Mouse (Mus musculus) embryonic facial prominence, embryonic 11.5 days (tissue): ENCODE data around the gene Baiap2l1. TPM values are rescaled to one million over a fixed set of nuclear protein-coding genes. Genes with fewer than 3 reads are reported as not detected.

Experiments
- ATAC-seq: fragments of 200-750 bp; cut with Nextera tagmentation; replicated peaks from 2 replicates; pipeline ENCODE4 v1.8.0; 2017; ENCODE audit warnings: low read depth; ENCODE audit not compliant: insufficient number of reproducible peaks, low FRiP score, low TSS enrichment
- DNase-seq: peaks from one replicate; pipeline ENCODE4 v3.0.0-alpha.2; 2015; ENCODE audit warnings: low spot score
- H3K27ac ChIP-seq: fragments of 300-500 bp; sonication (generic); replicated peaks from 2 replicates; pipeline ENCODE4 v1.5.1; 2014; ENCODE audit warnings: mild to moderate bottlenecking, low read depth, low read length, control low read depth
- H3K27me3 ChIP-seq: fragments of 300-500 bp; sonication (generic); 2 replicates; pipeline ENCODE4 v1.6.1; 2014; ENCODE audit warnings: mild to moderate bottlenecking, low read length, moderate library complexity, mixed read lengths; ENCODE audit not compliant: control insufficient read depth, insufficient read depth
- H3K36me3 ChIP-seq: fragments of 300-500 bp; sonication (generic); replicated peaks from 2 replicates; pipeline ENCODE4 v1.6.1; 2014; ENCODE audit warnings: low read depth, mild to moderate bottlenecking, low read length, moderate library complexity, mixed read lengths; ENCODE audit not compliant: control insufficient read depth, insufficient read depth
- H3K4me1 ChIP-seq: fragments of 300-500 bp; sonication (generic); 2 replicates; pipeline ENCODE4 v1.6.1; 2014; ENCODE audit warnings: low read length, mixed read lengths; ENCODE audit not compliant: control insufficient read depth, insufficient read depth
- H3K4me2 ChIP-seq: fragments of 300-500 bp; sonication (generic); 2 replicates; pipeline ENCODE4 v1.6.1; 2014; ENCODE audit warnings: low read depth, mild to moderate bottlenecking, control low read depth, low read length, moderate library complexity
- H3K4me3 ChIP-seq: fragments of 300-500 bp; sonication (generic); 2 replicates; pipeline ENCODE4 v1.5.1; 2014; ENCODE audit warnings: low read depth, low read length, control low read depth
- H3K9ac ChIP-seq: fragments of 300-500 bp; sonication (generic); replicated peaks from 2 replicates; pipeline ENCODE4 v1.6.1; 2014; ENCODE audit warnings: mild to moderate bottlenecking, control low read depth, low read length
- H3K9me3 ChIP-seq: fragments of 300-500 bp; sonication (generic); replicated peaks from 2 replicates; pipeline ENCODE4 v1.6.1; 2016; ENCODE audit warnings: mild to moderate bottlenecking, low read length, inconsistent platforms, mixed read lengths; ENCODE audit not compliant: control insufficient read depth
- WGBS: fragments of 180-500 bp; shearing (Covaris S2); extraction: QIAGEN DNeasy Blood & Tissue Kit; methylation state at CpG from one replicate; pipeline ENCODE4 v1.1.7; 2014; 5-methylcytosine and 5-hydroxymethylcytosine counted together
- polyA plus RNA-seq: library from polyadenylated mRNA; unstranded; fragments of >200 nt; fragmentation: Nextera tagmentation; extraction: Ambion mirVana; gene quantifications from 2 replicates; pipeline ENCODE4 v1.2.1, GENCODE M21; 2014

Baiap2l1 gene
- polyA plus RNA-seq, 1 experiment from 2014 or later = 3.8 TPM

DNA sequence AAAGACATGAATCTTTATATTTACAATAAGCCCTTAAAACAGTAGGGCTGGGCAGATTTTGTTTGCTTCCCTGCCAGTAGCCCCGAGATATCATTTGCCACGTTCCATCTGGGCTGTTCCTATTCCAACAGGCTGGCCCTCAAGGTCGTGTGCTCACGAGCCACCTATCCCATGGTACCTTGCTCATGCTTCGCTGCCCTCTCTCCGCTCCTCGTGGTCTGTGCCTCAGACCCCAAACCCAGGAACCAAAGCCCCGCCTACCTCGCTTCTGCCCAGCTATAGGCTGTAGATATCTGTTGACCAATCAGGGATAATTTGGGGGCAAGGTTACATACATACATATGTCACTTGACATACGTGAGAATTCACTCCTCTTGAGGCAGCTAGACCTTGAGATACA, 110.6 kb downstream of the Baiap2l1 start:
- H3K4me1 ChIP-seq = no peaks in the 10 kb centered on the region
- no peaks in the 10 kb centered on the region for H3K27me3 ChIP-seq
- H3K36me3 ChIP-seq = no peaks in the 10 kb centered on the region
- WGBS = 68% methylated on average over 10 of the region's 10 CpGs
- no peak overlapping the region for H3K9ac ChIP-seq
- H3K27ac ChIP-seq = no peak overlapping the region
- H3K4me2 ChIP-seq = no peak overlapping the region
- no peak for DNase-seq
- H3K9me3 ChIP-seq = no peaks in the 10 kb centered on the region
- no peak for ATAC-seq
- H3K4me3 ChIP-seq = no peak overlapping the region

DNA sequence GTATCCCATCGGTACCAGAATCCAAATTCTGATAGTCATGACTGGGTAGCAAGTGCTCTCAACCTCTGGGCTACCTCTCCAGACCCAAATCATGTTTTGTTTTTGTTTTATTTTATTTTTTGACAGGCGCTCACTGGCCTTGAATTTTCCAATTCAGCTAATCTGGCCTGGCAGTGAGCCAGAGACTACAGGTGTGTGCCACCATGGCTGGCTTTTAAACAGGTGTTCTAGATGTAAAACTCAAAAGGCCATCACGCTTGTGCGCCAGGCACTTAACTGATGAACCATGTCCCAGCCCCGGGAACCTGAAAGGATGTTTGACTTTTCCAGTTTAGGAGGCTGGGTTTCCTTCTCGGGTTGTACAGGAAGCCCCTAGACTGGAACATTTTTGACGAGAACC, 111.2 kb downstream of the Baiap2l1 start:
- no peak for DNase-seq
- WGBS = 80% methylated on average over 7 of the region's 7 CpGs
- no peak overlapping the region for H3K9ac ChIP-seq
- H3K4me1 ChIP-seq = no peaks in the 10 kb centered on the region
- H3K4me2 ChIP-seq = no peak overlapping the region
- H3K9me3 ChIP-seq = no peaks in the 10 kb centered on the region
- no peaks in the 10 kb centered on the region for H3K27me3 ChIP-seq
- no peak overlapping the region for H3K27ac ChIP-seq
- no peak for ATAC-seq
- H3K36me3 ChIP-seq = no peaks in the 10 kb centered on the region
- H3K4me3 ChIP-seq = no peak overlapping the region

DNA sequence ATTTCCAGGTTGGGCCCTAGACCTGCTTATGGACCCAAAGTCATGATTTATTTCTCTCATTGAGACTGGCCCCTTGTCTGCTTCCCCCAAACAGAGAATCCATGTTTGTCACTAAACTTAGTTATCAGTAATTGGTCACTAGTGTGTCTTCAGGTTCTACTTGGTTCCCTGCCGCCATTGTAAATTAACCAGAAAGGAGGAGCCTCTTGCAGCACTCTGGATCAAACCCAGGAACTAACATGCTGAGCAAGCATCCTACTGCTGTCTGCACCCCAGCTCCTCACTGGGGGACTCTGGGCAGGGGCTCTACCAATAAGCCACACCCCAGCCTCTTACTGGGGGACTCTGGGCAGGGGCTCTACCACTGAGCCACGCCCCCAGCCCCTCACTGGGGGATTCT, 112.3 kb downstream of the Baiap2l1 start:
- no peak for DNase-seq

DNA sequence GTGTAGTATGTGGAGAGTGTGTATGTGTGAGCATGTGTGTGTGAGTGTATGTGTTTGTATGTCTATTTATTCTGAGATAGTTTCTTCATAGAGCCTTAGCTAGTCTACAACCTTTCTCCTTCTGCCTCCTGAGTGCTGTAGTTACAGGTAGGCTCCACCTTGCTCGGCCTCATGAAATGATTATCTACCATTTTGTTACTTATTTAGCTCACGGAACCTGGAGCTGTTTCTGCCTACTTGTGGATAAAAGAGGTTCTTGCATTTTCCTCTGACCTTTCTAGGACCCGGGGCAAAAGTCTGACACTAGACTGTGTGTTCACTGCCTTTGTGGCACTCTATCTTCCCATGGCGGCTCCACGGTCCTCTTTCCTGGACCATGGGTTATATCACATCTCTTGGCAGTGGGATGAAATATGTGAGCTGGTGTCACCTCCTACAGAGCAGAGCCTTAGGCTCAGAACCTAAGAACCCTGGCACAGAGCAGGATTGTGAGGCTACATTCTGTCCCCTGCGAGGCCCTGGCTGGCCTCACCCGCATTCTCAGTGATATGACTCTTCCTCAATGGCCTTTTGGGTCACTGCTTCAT, 113.9 kb downstream of the Baiap2l1 start, which contains the start of gene Bri3:
Bri3 (plus strand) TSS at position 537 of the 587 bp plus-strand sequence.
- no peak within 1 kb of the TSS for H3K27ac ChIP-seq
- H3K27me3 ChIP-seq = no peaks in the 10 kb centered on the region
- WGBS = 87% methylated on average over 7 of the region's 7 CpGs
- H3K9me3 ChIP-seq = no peaks in the 10 kb centered on the region
- H3K4me1 ChIP-seq = no peaks in the 10 kb centered on the region
- DNase-seq (no peak), ATAC-seq (no peak)
- H3K9ac ChIP-seq = no peak within 1 kb of the TSS
- no peaks in the 10 kb centered on the region for H3K36me3 ChIP-seq
- no peak within 1 kb of the TSS for H3K4me2 ChIP-seq
- no peak within 1 kb of the TSS for H3K4me3 ChIP-seq

More for the DNA sequence above, 112.3 kb downstream of the Baiap2l1 start:
- Histone ChIP-seq H3K4me2 (no peak overlapping the region), H3K9me3 (no peaks in the 10 kb centered on the region), H3K36me3 (no peaks in the 10 kb centered on the region), H3K4me3 (no peak overlapping the region), H3K4me1 (no peaks in the 10 kb centered on the region), H3K27me3 (no peaks in the 10 kb centered on the region), H3K9ac (no peak overlapping the region), H3K27ac (no peak overlapping the region)
- WGBS = 61% methylated on average over 2 of the region's 2 CpGs
- no peak for ATAC-seq

DNA sequence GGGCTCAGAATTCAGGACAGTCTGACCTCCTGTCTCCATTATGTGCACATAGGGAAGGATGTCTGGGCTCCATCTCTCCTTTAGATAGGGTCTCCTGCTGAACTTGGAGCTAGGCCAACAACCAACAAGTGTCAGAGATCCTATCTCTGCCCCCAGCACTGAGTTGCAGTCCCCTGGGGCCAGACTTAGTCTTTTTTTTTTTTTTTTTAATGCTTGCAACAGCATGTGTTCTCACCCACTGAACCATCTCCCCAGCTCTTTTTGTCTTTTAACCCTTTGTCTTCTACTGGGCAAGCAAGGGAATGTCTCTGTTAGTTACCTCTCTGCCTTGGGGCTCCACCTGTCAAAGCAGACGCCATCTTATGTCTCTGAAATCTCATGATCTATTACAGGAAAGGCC, 118.9 kb downstream of the Baiap2l1 start:
- H3K4me3 ChIP-seq = no peak overlapping the region
- H3K9ac ChIP-seq = no peak overlapping the region
- H3K27me3 ChIP-seq = no peaks in the 10 kb centered on the region
- H3K4me2 ChIP-seq = no peak overlapping the region
- 71% methylated on average over 1 of the region's 1 CpGs for WGBS
- DNase-seq = no peak
- H3K36me3 ChIP-seq = no peaks in the 10 kb centered on the region
- no peaks in the 10 kb centered on the region for H3K9me3 ChIP-seq
- H3K27ac ChIP-seq = no peak overlapping the region
- H3K4me1 ChIP-seq = no peaks in the 10 kb centered on the region
- no peak for ATAC-seq

DNA sequence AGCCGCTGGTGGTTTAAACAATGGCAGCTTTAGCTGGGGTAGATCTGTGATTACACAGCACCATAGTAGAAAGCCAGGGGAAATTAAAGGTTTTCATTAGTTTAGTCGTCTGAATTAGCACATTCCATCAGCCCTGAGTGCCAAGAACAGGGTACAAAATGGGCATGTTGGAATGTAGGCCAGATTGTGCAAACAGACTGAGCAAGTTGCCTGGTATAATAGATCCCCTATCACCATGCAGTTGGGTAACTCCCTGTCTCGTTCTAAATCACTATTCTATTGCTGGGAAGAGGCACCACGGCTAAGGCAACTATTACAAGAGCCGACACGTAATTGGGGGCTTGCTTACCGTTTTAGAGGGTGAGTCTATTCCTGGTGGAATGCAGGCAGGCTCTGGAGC, 123.2 kb downstream of the Baiap2l1 start:
- Histone ChIP-seq H3K36me3 (no peaks in the 10 kb centered on the region), H3K9me3 (no peaks in the 10 kb centered on the region), H3K9ac (no peak overlapping the region), H3K4me1 (no peaks in the 10 kb centered on the region), H3K27ac (no peak overlapping the region), H3K27me3 (no peaks in the 10 kb centered on the region), H3K4me3 (no peak overlapping the region), H3K4me2 (no peak overlapping the region)
- no peak for ATAC-seq
- no peak for DNase-seq
- 84% methylated on average over 7 of the region's 7 CpGs for WGBS

DNA sequence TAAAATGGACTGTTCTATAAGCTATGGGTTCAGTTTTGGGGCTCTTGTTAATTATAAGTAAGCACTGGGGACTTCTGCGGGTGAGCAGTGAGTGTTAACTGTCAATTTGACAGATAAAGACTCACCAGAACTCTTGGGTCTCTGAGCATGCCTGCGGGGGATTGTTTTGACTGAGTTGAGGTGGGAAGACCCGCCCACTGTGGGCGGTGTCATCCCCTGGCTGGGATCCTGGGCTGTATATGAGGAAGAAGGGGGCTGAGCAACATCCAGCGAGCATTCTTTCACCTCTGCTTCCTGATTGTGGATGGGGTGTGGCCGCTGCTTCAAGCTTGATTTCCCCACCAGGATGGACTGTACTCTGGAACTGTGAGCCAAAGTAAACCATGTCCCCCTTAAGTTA, 123.7 kb downstream of the Baiap2l1 start:
- Histone ChIP-seq H3K4me1 (no peaks in the 10 kb centered on the region), H3K36me3 (no peaks in the 10 kb centered on the region), H3K4me2 (no peak overlapping the region), H3K9me3 (no peaks in the 10 kb centered on the region), H3K4me3 (no peak overlapping the region), H3K27ac (no peak overlapping the region), H3K27me3 (no peaks in the 10 kb centered on the region), H3K9ac (no peak overlapping the region)
- DNase-seq = no peak
- 77% methylated on average over 6 of the region's 6 CpGs for WGBS
- no peak for ATAC-seq

DNA sequence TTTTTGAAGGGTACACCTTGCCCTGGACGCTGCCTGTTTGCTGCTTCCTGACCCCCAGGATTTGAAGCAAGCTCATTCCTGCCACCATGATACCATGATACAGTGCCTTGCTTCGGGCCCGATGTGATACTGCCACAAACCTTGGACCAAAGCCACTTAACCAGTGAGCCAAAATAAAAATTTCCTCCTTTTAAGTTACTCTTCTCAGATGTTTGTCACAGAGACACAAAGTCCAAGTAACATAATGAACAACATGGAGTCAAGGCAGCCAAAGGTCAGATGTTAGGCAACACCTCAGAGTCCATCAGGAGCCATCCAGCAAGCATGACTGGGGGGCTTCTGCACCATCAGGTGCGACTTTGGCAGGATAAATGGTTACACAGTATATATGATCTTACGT, 125.4 kb downstream of the Baiap2l1 start:
- DNase-seq = no peak
- H3K9ac ChIP-seq = no peak overlapping the region
- no peak for ATAC-seq
- 86% methylated on average over 5 of the region's 5 CpGs for WGBS
- H3K27ac ChIP-seq = no peak overlapping the region
- no peaks in the 10 kb centered on the region for H3K9me3 ChIP-seq
- no peaks in the 10 kb centered on the region for H3K27me3 ChIP-seq
- H3K4me2 ChIP-seq = no peak overlapping the region
- no peaks in the 10 kb centered on the region for H3K4me1 ChIP-seq
- no peak overlapping the region for H3K4me3 ChIP-seq
- no peaks in the 10 kb centered on the region for H3K36me3 ChIP-seq
